Mouse (Mus musculus) gastrocnemius, postnatal 25 days (tissue): ENCODE measurements around the gene Arhgap6. TPM values are rescaled to one million over a fixed set of nuclear protein-coding genes. Genes with fewer than 3 reads are reported as not detected.

Experiments
- DNase-seq: peaks from one replicate; pipeline ENCODE4 v3.0.0; 2022
- total RNA-seq, 2 experiments: library from RNA; stranded (reverse); gene quantifications; 1 replicate in 1 of 2; 2 replicates in 1 of 2; pipeline ENCODE4 v1.2.3; 2021

Arhgap6 gene
- total RNA-seq, 2 experiments from 2014 or later: 2.6 to 2.8 TPM

DNA sequence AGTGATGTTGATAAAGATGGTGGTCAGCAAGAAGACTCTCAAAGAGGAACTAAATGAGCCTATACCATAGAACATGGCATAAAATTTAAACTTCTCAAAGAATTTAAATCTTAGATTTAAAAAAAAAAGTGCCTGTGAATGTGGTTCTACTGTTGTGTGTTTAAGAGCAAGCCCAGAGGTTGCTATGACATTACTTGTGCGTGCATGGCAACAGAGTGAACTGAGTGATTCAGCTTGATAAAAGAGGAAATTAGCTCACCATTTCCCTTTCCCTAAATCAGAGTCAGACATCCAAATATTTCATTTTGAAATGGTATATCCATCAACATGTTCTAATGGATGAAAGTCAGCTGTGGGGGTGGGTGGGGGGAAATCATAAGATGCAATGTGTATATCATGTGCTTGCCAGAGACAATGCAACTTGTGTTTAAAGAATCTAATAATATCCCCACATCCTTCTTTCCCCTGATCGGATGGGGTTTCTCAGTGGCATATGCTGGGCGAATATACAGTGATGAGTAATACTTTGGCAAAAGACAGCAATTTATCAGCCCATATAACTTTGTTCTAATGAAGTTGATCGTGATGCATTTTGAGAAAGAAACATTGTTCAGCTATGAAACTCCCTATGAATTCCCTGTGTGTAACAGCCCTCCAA lies 328.3 kb downstream of the Arhgap6 start:
- no peak for DNase-seq

DNA sequence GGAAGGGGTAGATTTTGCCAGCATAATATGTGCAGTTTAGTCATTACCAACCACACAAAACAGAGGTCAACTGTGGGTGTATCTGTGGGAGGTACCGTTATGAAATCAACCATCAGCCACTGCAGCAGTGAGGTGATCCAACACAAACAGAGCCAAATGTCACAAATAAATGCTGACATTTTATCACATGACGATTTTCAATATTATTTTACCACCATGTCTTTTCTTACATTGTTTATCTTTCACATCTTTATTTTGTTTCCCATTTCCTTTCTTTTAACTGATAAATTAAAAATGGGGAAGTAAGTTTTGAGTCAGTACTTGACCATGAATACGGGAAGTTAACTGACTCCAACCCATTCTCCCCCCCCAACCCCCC lies 328.9 kb downstream of the Arhgap6 start:
- no peak for DNase-seq

DNA sequence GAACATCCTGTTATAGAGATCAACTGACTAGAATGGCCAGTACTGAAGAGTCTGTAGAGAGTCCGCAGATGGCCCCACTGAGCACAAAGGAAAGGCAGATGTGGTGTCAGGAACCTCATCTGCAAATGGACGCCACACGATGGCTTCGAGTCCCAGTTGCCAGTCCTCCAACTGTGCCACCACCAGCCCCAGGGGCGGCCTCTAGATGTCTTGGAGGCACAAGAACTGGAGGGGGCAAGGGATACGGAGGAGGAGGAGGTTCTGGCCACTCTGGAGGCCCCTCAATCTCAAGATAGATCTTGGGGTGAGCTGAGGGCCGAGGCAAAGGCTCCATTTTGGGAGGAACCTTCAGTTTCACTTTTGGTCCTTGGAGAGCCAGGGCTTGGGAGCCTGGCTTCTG lies 344.9 kb downstream of the Arhgap6 start:
- DNase-seq: no peak

DNA sequence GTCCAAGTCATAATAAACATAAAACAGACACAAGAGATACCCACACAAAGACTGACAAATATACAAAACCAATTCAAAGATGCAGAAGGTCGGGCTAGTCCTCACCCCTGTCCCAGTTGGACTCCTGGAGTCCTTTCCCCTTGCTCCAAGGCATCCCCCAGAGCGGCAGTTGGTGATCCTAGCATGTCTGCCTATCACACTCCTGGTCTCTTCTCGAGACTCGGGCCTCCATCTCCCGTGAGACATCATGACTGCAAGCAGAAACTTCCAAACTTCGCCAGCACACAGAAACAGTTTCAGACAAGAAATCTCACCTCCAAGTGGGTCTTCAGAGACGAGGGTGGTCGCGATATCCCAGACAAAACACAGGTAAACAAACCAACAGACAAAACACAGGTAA lies 345.6 kb downstream of the Arhgap6 start:
- DNase-seq: no peak

DNA sequence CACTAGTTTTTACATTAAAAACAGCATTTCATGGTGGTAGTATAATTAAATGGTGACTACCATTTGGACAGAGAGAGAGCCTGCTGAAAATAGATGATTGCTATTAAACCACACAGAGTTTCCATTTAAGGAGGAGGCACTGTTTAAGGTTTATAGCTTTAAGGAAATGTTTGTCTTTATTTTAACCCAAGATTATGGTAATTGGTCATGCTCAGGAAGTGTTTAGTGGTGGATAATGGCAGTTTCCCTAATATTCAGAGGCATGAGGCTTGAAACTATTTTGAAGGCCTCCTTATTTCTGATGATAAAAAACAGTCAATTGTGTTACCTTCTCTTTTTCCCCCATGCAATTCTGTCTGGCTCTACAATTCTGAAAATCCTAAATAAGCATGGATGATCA lies 358.9 kb downstream of the Arhgap6 start:
- DNase-seq: no peak

DNA sequence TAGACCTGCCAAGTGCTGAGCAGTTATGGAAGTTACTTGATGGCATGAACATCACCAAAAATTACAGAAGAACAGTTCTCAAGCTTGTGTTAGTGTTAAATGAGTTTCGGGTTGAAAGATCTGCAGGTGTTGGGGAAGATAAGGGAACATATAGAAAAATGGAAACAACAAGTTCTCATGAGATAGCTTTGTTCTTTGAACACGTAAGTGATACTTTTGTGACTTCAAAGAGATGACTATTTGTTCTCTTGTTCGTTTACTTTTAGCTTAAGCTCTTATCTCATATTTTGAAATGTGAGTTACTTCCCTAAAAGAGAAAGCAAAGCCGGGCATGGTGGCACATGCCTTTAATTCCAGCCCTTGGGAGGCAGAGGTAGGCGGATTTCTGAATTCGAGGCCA lies 363.5 kb downstream of the Arhgap6 start:
- no peak for DNase-seq

DNA sequence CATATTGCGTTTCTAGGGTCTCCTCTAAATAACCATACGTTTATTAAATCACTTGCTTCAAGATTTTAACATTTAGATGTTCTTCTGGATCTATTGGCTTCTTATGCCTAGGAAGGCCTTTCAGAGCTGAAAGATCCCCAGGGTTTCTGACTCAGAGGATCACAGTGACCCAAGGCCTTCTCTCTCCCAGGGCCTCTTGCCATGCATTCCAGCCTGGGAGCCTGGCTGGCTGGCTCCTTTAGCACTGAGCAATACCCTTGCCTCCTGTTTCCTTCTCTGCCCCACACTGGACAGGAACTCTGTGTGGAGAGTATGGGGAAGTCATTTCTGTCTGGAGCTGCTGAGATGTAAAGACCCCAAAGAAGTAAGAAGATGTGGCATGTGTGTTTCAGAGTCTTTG lies 376.1 kb downstream of the Arhgap6 start:
- DNase-seq: no peak

DNA sequence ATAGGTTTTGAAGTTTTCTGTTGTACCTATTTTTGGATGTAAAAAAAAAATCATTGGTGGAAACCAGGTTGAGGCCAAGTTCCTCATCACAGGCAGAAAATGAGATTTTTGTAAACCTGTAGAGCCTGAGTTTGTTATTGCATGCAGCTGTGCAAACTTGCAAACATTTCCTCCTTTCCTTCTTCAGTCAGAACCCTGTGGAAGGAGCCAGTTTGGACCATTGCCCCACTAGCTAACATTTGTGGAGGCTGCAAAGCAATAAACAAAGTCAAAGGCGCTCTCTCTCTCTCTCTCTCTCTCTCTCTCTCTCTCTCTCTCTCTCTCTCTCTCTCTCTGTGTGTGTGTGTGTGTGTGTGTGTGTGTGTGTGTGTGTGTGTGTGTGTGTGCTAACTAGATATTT lies 378.9 kb downstream of the Arhgap6 start:
- DNase-seq: peak; percentile 11

DNA sequence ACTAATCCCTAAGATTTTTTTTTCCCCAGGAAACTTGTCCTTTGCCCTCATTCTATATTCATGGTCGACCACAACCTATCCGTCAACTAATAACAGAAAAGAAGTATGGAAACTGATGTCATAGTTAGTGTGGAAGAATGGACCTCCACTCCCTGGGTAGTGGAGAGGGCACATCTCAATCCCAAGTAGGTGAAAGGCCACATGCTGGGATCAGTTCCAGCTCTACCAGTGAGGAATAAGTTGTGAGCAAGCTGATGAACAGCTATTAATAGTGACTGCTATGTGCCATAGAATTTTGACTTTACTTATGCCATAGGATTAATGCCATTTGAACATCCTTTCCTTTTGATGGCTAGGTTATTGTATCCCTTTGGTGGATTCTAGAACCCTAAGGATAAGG lies 383.7 kb downstream of the Arhgap6 start:
- peak; percentile 5 for DNase-seq

DNA sequence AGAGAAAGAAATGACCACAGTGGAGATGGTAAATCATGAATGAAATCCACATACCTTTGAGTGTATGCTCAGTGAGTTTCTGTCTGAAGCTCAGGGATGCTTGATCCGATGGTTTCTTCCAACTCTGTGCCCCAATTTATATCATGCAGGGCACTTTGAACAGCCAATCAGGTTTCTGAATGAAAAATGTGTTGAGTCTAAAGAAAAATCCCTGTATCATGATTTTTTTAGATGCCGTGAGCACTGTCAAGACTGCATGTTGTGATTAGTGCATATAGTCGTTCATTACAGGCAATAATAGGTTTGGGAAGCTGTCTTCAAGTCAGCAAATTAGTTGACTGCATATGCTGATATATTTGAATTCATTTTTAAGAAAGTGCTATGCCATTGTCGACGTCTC lies 392.2 kb downstream of the Arhgap6 start, which contains the start of gene Amelx:
Gene Amelx (minus strand): TSS at position 101 of the 400 bp plus-strand sequence.
- no peak for DNase-seq

DNA sequence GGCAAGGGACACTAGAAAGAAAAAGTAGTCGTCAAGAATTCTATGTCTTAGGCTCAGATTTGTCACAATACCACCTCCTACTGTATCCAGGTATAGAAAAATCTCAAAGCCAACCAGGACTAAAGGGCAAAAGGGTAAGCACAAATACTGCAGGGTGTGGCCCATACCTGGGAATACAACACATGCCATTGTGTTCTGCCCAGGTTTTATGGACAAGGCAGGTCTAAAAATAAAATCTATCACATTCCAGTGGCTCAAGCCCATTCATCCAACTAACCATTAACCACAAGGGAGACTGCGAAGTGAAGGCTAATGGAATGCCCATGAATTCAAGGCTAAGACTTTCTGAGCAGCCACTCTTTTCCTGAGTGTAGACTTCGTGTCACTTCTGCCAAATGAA lies 415.1 kb downstream of the Arhgap6 start:
- DNase-seq: no peak

DNA sequence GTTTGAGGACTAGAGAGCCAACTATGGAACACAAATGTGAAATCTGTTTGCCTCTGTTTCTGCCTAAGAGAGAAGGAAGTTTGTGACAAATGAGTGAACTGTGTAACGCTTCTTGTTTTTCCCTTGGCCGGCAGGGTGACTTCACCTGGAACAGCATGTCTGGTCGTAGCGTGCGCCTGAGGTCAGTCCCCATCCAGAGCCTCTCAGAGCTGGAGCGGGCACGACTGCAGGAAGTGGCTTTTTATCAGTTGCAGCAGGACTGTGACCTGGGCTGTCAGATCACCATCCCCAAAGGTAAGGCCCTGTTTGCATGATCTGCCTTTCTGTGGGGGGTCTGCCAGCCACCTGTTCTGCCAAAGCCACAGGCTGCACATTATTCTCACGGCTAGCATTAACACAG lies 425.2 kb downstream of the Arhgap6 start:
- no peak for DNase-seq

DNA sequence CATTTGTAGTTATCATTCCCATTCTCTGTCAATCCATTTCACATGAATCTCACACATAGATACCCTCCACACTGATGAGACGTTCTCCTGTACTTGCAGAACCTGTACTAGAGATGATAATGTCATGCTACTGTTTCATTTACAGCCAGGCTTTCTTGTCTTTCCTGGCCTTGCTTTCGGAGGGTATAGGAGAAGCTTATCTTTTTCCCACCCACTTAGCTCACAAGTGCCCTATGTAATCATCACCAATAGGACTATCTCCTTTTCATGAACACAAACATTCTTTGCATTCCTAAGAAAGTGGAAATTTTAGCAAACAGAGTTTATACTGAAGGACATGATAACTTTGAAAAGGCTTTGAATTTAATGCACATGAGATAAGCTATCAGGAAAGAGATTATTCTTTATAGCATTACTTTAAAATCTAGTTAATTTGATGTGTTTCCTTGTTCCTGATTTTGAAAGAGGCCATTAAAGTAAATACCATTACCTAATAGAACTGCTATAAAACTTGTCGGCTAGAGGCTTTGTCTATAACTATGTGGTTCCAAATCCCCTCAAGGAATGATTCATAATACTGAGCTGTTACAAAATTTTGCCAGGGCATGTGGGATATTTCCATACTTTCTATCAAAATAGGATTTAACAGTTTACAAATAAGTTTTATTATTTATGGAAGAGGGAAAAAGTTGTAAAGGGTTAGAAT lies 427.6 kb downstream of the Arhgap6 start:
- no peak for DNase-seq

DNA sequence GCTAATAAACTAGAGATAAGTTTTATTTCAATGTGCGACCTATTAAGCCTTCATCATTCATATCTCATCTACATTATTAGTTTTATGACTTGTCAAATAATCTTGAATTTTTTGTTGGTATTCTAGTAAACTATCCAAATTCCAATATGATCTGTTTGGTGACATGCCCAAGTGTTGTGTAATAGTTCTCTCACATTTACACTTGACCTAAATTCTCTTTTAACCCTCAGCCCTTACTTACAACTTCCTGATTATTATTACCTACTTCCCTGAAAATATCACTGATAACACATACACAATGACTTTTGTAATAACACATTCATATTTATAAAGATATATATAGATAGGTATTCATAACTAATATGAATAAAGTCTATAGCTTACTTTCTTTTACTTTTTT lies 461.0 kb downstream of the Arhgap6 start:
- no peak for DNase-seq

DNA sequence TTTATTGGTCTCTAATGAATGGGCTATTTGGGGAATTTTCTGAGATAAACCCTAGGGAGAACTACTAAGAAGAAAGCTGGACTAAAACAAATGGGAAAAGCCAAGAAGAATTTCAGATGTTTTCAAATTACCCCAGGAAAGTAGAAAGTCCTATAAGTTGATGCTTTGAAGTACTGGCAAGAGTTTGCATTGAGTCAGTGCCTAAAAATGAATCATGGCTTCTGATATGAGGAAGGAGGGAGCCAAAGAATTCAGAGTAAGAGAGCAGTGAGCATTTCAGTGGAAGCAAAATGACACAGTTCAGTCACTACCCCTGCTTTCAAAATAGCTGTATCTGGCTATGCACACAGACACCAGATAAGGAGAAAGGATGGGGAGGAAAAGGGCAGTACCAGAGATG lies 461.8 kb downstream of the Arhgap6 start:
- DNase-seq: no peak

DNA sequence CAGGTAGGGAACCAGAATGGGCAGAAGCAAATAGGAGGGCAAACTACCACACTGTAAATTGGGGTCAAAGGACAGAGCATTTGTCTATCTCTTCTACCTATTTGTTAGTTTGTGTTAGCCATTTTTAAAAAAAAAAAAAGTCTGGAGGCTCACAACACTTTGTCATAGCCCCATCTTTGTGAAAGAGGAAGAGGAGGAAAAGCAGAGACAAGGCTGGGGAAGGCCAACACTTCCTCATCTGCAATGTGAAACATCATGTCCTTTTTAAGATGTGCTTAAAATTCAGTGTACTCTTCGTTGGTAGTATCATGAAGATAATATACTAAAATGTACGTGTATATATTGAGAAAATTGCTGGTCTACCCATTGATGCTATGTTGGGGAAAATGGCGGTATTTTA lies 466.1 kb downstream of the Arhgap6 start:
- no peak for DNase-seq

DNA sequence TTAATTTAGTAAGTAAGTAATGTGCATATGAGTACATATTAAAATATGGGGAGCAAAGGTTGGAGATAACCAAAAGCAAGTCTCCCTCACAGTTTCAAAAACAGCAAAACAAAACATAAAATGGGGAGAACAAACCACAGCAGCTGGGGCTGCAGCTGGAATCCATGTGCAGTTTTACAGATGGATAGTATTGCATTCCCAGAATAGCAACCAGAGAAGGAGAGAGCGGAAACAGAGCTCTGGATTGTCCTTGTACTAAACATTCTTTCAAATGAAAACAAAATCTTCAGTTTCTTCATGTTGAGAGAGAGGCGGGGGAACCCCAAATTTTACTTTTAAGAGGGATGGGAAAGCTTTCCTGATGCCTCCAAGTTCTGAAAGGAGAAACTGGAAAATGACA lies 467.3 kb downstream of the Arhgap6 start:
- no peak for DNase-seq

DNA sequence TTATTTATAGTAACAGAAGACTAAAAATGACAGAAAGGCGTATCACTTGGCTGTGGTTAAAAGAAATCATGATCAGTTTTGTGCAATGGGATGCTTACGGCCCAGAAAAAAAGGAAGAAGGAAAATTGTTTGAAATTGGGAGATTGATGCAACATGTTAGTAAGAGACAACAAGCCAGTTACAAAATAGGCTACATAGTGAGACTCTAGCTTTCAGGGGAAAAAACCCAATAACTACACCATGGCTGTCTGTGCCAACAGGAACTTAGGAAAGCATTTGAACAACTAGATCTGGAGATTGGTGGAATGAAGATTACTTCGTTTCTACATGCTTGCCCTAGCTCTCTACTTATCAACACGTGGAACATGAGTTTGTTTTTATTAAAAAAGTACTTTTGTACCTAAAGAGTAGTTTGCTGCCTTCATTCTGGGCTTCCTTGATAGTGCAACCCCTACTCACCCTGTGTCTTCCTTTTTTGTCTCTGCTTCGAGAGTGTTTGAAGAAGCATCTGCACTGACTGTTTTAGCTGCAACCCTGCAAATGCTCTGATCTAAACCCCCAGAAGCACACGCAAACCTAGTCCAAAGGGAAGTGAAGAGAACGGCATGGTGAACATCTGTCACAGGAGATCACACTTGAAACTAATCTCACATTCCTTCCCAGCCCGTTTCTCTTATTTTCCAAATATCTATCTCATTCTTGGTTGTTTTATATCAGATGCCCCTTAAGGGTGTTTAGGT lies 468.7 kb downstream of the Arhgap6 start:
- DNase-seq: no peak

DNA sequence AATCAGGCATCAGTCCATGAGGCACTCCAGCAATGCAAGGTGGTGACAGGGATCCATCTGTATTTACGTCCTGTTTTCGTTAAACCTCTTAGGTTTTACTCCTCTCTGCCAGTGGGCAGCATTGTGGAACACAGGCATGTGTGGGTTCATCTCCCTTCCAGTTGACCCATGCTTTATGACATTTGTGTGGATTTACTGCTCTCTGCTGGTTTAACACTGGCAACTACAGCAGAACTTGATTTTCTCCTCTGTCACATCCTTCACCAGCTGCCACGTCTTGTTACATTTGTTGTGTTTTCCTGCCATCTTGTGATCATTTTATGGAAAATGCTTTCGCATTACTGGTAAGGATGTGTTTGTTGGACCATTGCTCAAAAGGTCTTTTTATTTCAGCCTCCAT lies 504.7 kb downstream of the Arhgap6 start:
- DNase-seq: no peak

DNA sequence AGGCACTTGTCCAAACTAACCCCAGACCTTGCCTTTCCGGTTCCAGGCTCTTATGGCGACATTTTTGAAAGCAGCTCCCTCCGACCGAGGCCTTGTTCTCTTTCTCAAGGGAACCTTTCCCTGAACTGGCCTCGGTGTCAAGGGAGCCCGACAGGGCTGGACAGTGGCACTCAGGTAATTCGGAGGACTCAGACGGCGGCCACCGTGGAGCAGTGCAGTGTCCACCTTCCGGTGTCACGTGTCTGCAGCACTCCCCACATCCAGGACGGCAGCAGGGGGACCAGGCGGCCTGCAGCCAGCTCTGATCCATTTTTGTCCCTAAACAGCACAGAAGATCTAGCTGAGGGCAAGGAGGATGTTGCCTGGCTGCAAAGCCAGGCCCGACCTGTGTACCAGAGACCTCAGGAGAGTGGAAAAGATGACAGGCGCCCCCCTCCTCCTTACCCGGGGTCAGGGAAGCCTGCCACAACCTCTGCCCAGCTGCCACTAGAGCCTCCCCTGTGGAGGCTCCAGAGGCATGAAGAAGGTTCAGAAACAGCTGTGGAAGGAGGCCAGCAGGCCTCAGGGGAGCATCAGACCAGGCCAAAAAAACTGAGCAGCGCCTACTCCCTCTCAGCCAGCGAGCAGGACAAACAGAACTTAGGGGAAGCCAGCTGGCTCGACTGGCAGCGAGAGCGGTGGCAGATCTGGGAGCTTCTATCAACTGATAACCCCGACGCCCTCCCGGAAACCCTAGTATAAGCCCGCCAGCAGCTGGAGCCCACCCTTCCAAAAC lies 507.6 kb downstream of the Arhgap6 start:
- DNase-seq: peak; percentile 65

DNA sequence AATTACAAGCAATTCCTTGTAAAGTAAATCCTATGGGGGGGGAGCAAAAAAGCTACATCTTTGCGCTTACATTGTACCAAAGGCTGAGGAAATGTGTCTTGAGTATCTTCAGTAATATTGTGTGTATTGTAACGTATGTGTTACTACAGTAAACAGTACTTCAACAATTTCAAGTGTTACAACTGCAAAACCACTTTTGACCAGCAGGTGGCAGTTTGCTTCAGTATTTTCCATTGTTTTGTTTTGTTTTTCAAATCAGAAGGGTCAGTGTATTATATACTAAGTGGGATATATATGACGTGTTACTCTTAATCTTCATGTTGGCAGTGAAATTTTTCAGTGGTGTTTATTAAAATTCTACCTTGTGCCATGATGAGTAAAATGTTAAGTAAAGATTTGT lies 509.0 kb downstream of the Arhgap6 start:
- DNase-seq: no peak

DNA sequence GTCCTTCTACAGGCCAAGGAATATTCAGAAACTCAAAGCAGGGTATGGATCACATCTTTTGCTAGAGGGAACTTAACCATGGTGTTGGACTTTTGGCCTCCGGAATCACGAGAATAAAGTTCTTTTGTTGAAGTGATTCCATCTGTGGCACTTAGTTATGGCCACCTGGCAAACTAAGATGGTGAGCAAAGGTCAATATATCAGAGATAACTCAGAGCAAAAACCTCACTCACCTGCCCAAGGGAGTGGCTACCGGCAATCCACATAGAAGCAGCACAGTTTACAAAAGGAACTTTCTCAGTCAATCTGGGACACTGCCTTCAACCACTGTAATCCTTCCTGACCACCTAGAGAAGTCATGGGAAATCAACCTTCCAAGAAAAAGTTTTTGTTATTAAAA lies 513.7 kb downstream of the Arhgap6 start:
- DNase-seq: no peak
